Mouse (Mus musculus): Measurements from ENCODE around the gene Dolk. TPM values are rescaled to one million over a fixed set of nuclear protein-coding genes. Genes with fewer than 3 reads are reported as not detected.

Gene Dolk
- total and polyA plus RNA-seq, 3 experiments = 18.5 to 21.7 TPM; not detected in 1

- no peak overlapping the region for H3K4me3 ChIP-seq (ENCODE audit: control insufficient read depth in 1 of 2, insufficient read depth in 1 of 2, low read depth in 2 of 2, low read length in 2 of 2)
- H3K9ac ChIP-seq (ENCODE audit: control insufficient read depth, low read depth, low read length, poor library complexity, severe bottlenecking) = no peak overlapping the region
- peaks cover 0 to 12% of the 10 kb centered on the region in 2 experiments; a peak in 2 of 4 replicates for H3K36me3 ChIP-seq (ENCODE audit: control insufficient read depth in 1 of 2, insufficient read depth in 2 of 2, low read length in 2 of 2)
- TF ChIP-seq POLR2A (IDR thresholded peaks at IDR 0.05; ENCODE audit: control insufficient read depth in 1 of 2, insufficient read depth in 1 of 2, low read depth in 1 of 2, low read length in 2 of 2, poor library complexity in 1 of 2) (0 out of 4 replicates have a peak, but pooled peaks of 1 of the 2 experiments have one; percentile 23), BHLHE40 (IDR thresholded peaks at IDR 0.05; ENCODE audit: borderline replicate concordance, low read depth, low read length) (no peak), USF2 (IDR thresholded peaks at IDR 0.05; ENCODE audit: borderline replicate concordance in 1 of 2, insufficient read depth in 1 of 2, low read depth in 1 of 2, low read length in 2 of 2) (no peak), SIN3A (IDR thresholded peaks at IDR 0.05; ENCODE audit: low read length) (no peak), ETS1 (IDR thresholded peaks at IDR 0.05; ENCODE audit: low read depth, low read length) (no peak)
- no peaks in the 10 kb centered on the region for H3K27me3 ChIP-seq (ENCODE audit: control insufficient read depth in 1 of 2, insufficient read depth in 2 of 2, low read length in 2 of 2)
- H3K79me2 ChIP-seq (ENCODE audit: control insufficient read depth, insufficient read depth, low read length, poor library complexity) = peaks cover 32% of the 10 kb centered on the region
- no peak for DNase-seq (ENCODE audit: low read depth, low spot score)
- H3K27ac ChIP-seq (ENCODE audit: control insufficient read depth, low read depth, low read length) = no peak overlapping the region
- peaks cover 0 to 14% of the 10 kb centered on the region in 2 experiments; a peak in 3 of 4 replicates for H3K4me1 ChIP-seq (ENCODE audit: control insufficient read depth in 1 of 2, insufficient read depth in 2 of 2, low read length in 2 of 2)
- H3K9me3 ChIP-seq (replicated peaks; ENCODE audit: insufficient read depth, low read length) = no peaks in the 10 kb centered on the region
Measured at GRCm38 (mm10) chr2:30283193-30283592, 2.9 kb downstream of the Dolk start.

GRCm38 (mm10) chr2:30281651-30282050, 4.5 kb downstream of the Dolk start:
- no peak for DNase-seq (ENCODE audit: low read depth, low spot score)
- peaks cover 0 to 6% of the 10 kb centered on the region in 2 experiments; a peak in 1 of 4 replicates for H3K4me1 ChIP-seq (ENCODE audit: control insufficient read depth in 1 of 2, insufficient read depth in 2 of 2, low read length in 2 of 2)
- H3K9ac ChIP-seq (ENCODE audit: control insufficient read depth, low read depth, low read length, poor library complexity, severe bottlenecking) = no peak overlapping the region
- peaks cover 17% of the 10 kb centered on the region for H3K79me2 ChIP-seq (ENCODE audit: control insufficient read depth, insufficient read depth, low read length, poor library complexity)
- no peak overlapping the region for H3K27ac ChIP-seq (ENCODE audit: control insufficient read depth, low read depth, low read length)
- 0 out of 4 replicates have a peak, but pooled peaks cover 0 to 2% of the 10 kb centered on the region in 2 experiments for H3K36me3 ChIP-seq (ENCODE audit: control insufficient read depth in 1 of 2, insufficient read depth in 2 of 2, low read length in 2 of 2)
- no peaks in the 10 kb centered on the region for H3K27me3 ChIP-seq (ENCODE audit: control insufficient read depth in 1 of 2, insufficient read depth in 2 of 2, low read length in 2 of 2)
- no peak for TF ChIP-seq UBTF (IDR thresholded peaks at IDR 0.05; ENCODE audit: borderline replicate concordance, insufficient read depth, low read depth, low read length)
- no peak for TF ChIP-seq EP300 (IDR thresholded peaks at IDR 0.05; ENCODE audit: low read depth in 1 of 2, low read length in 2 of 2)
- TF ChIP-seq ZNF384 (IDR thresholded peaks at IDR 0.05; ENCODE audit: low read depth, low read length) = no peak
- no peak for TF ChIP-seq E2F4 (IDR thresholded peaks at IDR 0.05; ENCODE audit: borderline replicate concordance, low read depth, low read length)
- TF ChIP-seq GATA1 (IDR thresholded peaks at IDR 0.05; ENCODE audit: low read depth, low read length) = no peak
- no peak for TF ChIP-seq USF1 (IDR thresholded peaks at IDR 0.05; ENCODE audit: low read depth, low read length)
- TF ChIP-seq JUND (IDR thresholded peaks at IDR 0.05; ENCODE audit: low read depth, low read length) = no peak
- TF ChIP-seq KAT2A (conservative IDR thresholded peaks at IDR 0.05; ENCODE audit: low read depth, low read length) = no peak
- TF ChIP-seq CTCF (IDR thresholded peaks at IDR 0.05 in 2 of 3, conservative IDR thresholded peaks at IDR 0.05 in 1 of 3; ENCODE audit: control insufficient read depth in 1 of 3, insufficient read depth in 1 of 3, low read depth in 2 of 3, low read length in 3 of 3, poor library complexity in 1 of 3, severe bottlenecking in 1 of 3) = no peak
- TF ChIP-seq MAFK (IDR thresholded peaks at IDR 0.05; ENCODE audit: borderline replicate concordance, low read depth, low read length) = no peak
- no peak for TF ChIP-seq ETS1 (IDR thresholded peaks at IDR 0.05; ENCODE audit: low read depth, low read length)
- no peak for TF ChIP-seq SIN3A (IDR thresholded peaks at IDR 0.05; ENCODE audit: low read length)
- no peak for TF ChIP-seq MYB (IDR thresholded peaks at IDR 0.05; ENCODE audit: low read depth, low read length)
- TF ChIP-seq CHD2 (IDR thresholded peaks at IDR 0.05; ENCODE audit: low read length) = no peak
- TF ChIP-seq POLR2AphosphoS5 (IDR thresholded peaks at IDR 0.05; ENCODE audit: borderline replicate concordance, low read depth, low read length) = no peak
- H3K9me3 ChIP-seq (replicated peaks; ENCODE audit: insufficient read depth, low read length) = no peaks in the 10 kb centered on the region
- no peak overlapping the region for H3K4me3 ChIP-seq (ENCODE audit: control insufficient read depth in 1 of 2, insufficient read depth in 1 of 2, low read depth in 2 of 2, low read length in 2 of 2)
